Mouse (Mus musculus) small intestine, adult 2 months (tissue): ENCODE data around the gene Prkag1.

Experiments used
- CTCF ChIP-seq: fragments of 200-500 bp; IDR thresholded peaks from 2 replicates; pipeline ENCODE4 v1.5.1; 2012; ENCODE audit warnings: low read depth, mild to moderate bottlenecking, control low read depth, inconsistent platforms, low read length, moderate library complexity, mixed read lengths; ENCODE audit not compliant: insufficient replicate concordance, insufficient read length; ENCODE audit errors: extremely low read depth
- POLR2A ChIP-seq: fragments of 200-500 bp; IDR thresholded peaks from 2 replicates; pipeline ENCODE4 v1.6.1; 2012; ENCODE audit warnings: low read depth, mild to moderate bottlenecking, control low read depth, inconsistent platforms, low read length, moderate library complexity

- TF ChIP-seq CTCF: no peak
- TF ChIP-seq POLR2A: no peak
Observed at GRCm38 (mm10) chr15:98798903-98799302, 32.4 kb downstream of the Prkag1 start.
